Mouse (Mus musculus) ZHBTc4 (cell line): ENCODE measurements around the gene Olfr994.

Experiments
- DNase-seq: peaks from one replicate; pipeline ENCODE4 v3.0.0-alpha.2; 2011; ENCODE audit warnings: low read depth, low spot score

Olfr994 gene

GRCm38 (mm10) chr2:85436351-85436750, at the start of gene Olfr994:
Olfr994 (minus strand) TSS chr2:85436451.
- DNase-seq, result no peak

- DNase-seq, result no peak
Observed at GRCm38 (mm10) chr2:85466801-85467325, 30.6 kb upstream of the Olfr994 start.

GRCm38 (mm10) chr2:85443539-85443938, 7.3 kb upstream of the Olfr994 start, which contains the start of gene Olfr995:
Olfr995 (minus strand) TSS chr2:85443639.
- no peak for DNase-seq

- DNase-seq, result no peak
Observed at GRCm38 (mm10) chr2:85442546-85442945, 6.3 kb upstream of the Olfr994 start.

- no peak for DNase-seq
Observed at GRCm38 (mm10) chr2:85425893-85426292, 10.4 kb downstream of the Olfr994 start.

GRCm38 (mm10) chr2:85414777-85415176, 21.5 kb downstream of the Olfr994 start, which contains the start of gene Olfr993:
Olfr993 (minus strand) TSS chr2:85414877.
- no peak for DNase-seq

- DNase-seq, result no peak
Observed at GRCm38 (mm10) chr2:85409369-85409768, 26.9 kb downstream of the Olfr994 start, which contains the start of gene Olfr992. Olfr992 (minus strand) TSS chr2:85409469.
